Mouse (Mus musculus): ENCODE measurements around the gene Lbhd1.
A peak's percentile ranks its signal among the peaks of the same experiment; 100 is the strongest.
"Not testable (repeated sequence)": the region's sequence is repeated elsewhere in the genome, so short reads cannot be mapped to it uniquely, and the experiment has no call there.

Lbhd1 gene

GRCm38 (mm10) chr19:8883616-8884015, at the start of gene Lbhd1, which contains the start of gene Gm49403:
TSS of gene Lbhd1 (plus strand) at chr19:8883732.
TSS of gene Gm49403 (plus strand) at chr19:8883930.
- no peak for DNase-seq

DNA sequence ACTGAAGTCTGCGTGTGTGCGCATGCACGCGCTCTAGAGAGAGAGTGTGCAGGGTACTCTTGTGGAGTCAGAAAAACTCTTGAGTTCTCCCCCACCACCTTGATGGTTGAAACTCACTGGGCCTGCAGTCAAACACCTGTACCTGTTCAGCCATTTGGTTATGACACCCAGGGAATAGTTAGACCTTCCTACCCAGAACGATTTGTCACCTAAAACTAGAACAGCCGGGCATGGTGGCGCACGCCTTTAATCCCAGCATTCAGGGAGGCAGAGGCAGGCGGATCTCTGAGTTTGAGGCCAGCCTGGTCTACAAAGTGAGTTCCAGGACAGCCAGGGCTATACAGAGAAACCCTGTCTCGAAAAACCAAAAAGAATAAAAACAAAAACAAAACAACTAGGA, 47.2 kb upstream of the Lbhd1 start:
- DNase-seq, result not testable (repeated sequence)

DNA sequence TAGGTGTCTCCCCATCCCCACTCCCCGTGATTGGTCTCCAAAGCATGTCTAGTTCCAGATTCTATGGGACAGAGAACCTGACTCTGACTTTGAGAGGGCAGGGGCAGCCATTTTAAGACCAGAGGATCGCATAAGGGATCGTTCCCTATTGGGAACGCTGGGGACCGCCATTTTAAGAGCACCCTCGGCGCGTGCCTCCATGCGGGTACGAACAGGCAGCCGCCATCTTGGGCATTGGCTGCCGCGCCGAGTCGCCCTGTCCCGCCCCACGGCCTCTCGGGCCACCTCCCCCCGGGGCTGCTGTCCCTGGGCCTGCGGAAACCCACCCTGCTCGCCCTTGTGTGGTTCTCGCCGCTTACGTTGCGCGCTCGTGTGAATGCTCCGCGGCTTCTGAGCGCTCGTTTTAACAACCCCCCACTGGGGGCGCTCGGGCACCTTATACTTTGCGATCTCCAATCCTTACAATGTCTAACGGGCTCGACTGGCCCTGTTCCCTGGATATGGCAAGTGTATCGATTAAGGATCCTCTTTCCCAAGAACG, 46.2 kb upstream of the Lbhd1 start, which contains the start of gene Bscl2:
Bscl2 (plus strand) TSS at position 217 of the 541 bp plus-strand sequence.
- DNase-seq, result peak; percentile 93

- DNase-seq, result no peak
Observed at GRCm38 (mm10) chr19:8838041-8838730, 45.3 kb upstream of the Lbhd1 start.

GRCm38 (mm10) chr19:8839103-8839907, 44.2 kb upstream of the Lbhd1 start, which contains the start of gene Gng3:
TSS of gene Gng3 (minus strand) at chr19:8839194.
- peak; percentile 85 for DNase-seq

DNA sequence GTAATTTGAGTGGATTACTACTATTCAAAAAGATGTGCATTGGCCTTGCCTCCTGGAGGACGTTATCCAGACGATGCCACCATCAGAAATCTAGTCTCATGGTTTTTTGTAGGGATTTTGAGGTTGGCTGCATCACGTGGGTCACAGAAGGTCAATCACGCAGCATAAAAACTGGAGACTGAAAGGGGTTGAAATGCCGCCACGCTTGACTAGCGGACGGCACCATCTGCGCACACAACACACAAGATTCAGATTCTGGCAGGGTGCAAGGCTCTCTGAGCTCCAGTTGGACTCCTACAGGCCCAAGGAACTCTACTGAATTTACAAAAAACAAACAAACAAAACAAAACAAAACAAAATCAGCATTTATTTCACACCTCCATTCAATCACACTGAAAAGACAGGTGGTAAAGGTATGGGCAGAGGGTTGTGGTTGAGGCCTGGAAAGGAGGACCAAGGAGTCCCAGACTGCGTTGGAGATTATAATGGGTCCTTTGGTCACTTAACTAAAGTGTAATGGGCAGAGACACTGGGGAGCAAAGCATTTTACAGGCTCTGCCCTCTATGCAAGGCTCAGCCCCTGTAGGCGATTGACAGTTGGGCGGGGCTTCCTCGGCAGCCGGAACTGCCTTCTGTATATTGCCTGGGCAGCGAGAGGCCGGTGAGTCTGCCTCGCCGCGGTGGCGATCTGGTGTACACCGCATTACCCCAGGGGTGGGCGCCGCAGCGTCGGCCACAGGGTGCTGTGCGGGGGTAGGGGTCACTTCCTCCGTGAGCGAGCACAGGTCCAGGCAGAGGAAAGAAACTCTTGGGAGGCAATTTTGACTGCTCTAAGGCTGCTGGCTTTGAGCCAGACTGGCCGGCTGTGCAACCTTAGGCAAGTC, 43.4 kb upstream of the Lbhd1 start:
- DNase-seq, result peak; percentile 75

DNA sequence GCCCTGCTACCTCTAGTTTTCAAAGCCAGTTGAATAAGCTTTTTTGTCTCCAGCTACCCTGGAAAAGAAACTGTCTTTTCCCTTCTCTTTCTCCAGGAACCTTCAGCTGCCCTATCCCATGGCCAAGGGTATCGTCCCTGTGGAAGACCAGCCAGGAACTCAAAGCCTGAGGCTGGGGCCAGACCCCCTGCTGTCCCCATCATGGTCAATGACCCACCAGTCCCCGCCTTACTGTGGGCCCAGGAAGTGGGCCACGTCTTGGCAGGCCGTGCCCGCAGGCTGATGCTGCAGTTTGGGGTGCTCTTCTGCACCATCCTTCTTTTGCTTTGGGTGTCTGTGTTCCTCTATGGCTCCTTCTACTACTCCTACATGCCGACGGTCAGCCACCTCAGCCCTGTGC, 42.5 kb upstream of the Lbhd1 start:
- DNase-seq, result no peak

DNA sequence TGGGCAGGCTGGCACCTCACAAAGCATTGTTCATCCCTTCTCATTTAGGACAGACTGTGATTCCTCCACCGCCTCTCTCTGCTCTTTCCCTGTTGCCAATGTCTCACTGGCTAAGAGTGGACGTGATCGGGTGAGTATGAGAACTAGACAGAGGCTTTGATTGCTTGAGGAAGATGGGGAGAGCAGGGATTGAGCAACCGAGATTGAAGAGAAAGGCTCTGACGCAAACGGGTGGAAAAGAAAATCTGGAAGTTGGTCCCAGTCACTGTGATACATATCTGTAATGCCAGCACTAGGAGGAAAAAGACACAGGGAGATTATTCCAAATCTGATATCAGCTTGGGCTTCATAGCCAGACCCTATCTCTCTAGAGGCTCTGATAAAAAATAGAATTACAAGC, 40.6 kb upstream of the Lbhd1 start:
- DNase-seq, result no peak

DNA sequence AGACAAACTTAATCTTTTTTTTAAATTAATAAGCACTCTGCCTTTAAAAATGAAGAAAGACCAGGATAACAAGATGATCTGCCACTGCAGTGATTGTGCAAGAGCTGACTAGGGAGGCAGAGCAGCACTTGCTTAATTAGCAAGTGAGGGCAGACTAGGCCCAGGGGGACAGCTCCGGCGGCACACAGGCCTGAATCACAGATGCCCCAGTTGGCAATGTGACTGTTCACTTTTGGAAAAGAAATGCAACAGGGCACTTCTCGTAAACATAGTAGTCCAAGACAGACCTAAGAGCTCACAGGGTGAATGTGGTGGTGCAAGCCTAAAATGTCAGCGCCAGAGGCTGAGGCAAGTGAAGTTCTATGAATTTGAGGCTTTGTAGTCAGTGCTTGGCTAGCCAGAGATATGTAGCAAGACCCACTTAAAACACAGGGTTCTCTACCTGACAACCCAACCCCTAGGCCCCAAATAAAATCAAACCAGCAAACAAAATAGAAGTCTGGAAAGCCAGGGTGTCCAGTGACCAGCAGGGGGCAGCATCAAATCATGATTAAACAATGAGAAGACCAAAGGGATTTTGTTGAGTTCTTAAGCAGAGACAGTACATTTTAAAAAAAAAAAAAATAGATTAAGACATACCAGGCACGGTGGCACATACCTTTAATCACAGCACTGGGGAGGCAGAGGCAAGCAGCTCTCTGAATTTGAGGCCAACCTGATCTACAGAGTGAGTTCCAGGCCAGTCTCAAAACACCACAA, 39.0 kb upstream of the Lbhd1 start:
- peak; percentile 59 for DNase-seq

GRCm38 (mm10) chr19:8848356-8848755, 35.2 kb upstream of the Lbhd1 start:
- no peak for DNase-seq

DNA sequence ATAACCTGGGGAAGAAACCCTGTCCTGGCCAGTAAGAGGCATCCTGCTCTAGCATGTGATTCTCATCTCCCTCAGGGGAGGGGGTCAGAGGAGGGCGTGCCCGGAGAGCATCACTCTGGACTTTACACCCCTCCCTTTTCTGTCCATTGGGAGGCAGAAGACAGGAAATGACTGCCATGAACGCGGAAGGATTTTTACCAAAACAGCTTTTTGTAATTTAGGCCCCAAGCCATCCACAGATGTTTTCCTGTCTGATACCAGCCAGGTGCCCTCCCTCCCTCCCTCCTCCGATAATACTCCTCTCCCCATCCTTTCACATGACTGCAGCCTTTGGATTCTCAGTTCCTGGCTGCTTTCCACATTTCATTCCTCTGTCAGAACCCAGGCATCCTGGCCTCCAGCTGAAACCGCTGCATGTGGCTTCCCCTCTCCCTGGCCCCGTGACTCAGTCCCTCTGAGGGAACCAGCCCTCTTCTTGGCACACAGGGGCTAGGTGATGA, 33.1 kb upstream of the Lbhd1 start, which contains the start of gene Lrrn4cl:
Lrrn4cl (plus strand) TSS at position 367 of the 500 bp plus-strand sequence.
- no peak for DNase-seq

DNA sequence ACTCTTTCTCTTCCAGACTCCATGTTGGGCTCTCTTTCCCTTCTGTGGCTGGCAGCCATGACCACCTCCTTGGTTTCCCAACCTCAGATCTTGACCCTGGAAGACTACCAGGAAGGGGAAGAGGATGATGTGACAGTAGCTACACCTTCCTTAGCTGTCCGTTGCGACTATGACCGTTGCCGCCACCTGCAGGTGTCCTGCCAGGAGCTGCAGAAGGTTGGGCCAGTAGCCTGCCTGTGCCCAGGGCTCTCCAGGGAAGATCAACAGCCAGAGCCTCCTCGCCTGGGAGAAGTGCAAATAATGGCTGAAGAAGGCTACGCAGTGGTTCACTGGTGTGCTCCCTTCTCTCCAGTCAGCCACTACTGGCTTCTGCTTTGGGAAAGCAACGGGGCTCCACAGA, 31.9 kb upstream of the Lbhd1 start:
- DNase-seq, result no peak

GRCm38 (mm10) chr19:8852236-8852928, 31.1 kb upstream of the Lbhd1 start:
- DNase-seq, result no peak

GRCm38 (mm10) chr19:8853117-8853516, 30.4 kb upstream of the Lbhd1 start:
- no peak for DNase-seq

DNA sequence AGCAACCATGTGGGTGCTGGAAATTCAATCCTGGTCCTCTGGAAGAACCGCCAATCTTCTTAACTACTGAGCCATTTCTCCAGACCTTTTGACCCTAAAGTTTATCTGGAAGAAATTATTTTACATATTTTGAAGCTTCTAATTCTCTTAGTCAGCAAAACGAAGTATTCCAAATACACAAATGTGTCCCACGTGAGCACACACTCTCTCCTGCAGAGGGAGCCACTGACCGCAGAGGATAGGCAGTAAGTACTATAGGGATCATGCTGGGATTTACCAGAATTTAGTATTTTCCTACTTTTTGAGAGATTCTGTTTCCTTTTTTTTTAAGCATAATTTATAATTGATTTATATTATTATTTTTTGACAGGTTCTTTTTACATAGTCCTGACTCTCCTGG, 25.8 kb upstream of the Lbhd1 start:
- DNase-seq, result no peak

DNA sequence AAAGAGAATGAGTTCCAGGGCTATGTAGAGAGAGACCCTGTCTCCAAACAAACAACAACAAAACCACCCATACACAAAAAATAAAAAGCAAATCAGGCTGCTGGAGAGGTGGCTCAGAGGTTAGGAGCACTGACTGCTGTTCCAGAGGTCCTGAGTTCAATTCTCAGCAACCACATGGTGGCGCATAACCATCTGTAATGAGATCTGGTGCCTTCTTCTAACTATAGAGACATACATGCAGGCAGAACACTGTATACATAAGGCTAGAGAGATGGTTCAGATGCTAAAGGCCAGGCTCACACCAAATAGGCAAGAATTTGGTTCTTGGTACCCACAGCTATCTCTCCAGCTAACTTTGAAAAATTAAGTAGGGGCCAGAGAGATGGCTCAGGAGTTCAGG, 24.5 kb upstream of the Lbhd1 start:
- DNase-seq, result no peak

- no peak for DNase-seq
Observed at GRCm38 (mm10) chr19:8864265-8864664, 19.3 kb upstream of the Lbhd1 start.

GRCm38 (mm10) chr19:8870381-8870780, 13.2 kb upstream of the Lbhd1 start:
- DNase-seq, result not testable (repeated sequence)

DNA sequence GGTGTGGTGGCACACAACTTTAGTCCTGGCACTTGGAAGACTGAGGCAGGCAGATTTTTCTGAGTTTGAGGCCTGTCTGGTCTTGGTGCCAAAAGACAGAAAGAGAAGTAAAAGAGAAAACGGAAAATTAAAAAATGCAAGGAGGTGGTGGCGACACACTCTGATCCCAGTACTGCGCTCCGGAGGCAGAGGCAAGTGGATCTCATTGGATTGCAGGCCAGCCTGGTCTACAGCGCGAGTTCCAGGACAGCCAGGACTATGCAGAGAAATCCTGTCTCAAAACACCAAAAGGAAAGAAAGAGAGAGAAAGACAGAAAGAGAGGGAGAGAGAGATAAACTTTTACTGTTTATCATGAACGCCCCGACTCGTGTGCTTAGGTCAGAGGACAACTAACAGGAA, 12.7 kb upstream of the Lbhd1 start:
- DNase-seq, result no peak

GRCm38 (mm10) chr19:8871267-8872186, 12.0 kb upstream of the Lbhd1 start, which contains the start of gene Ubxn1:
TSS of gene Ubxn1 (plus strand) at chr19:8871496.
- DNase-seq, result peak; percentile 98

Data from layer of hippocampus, adult 9-11 months (tissue).